Mouse (Mus musculus): ENCODE results near the gene Eif2s1. TPM values are rescaled to one million over a fixed set of nuclear protein-coding genes. Genes with fewer than 3 reads are reported as not detected.

Eif2s1 gene
- total RNA-seq, 1 experiment, result 184 TPM

- no peak overlapping the region for H3K4me3 ChIP-seq (ENCODE audit: insufficient read depth in 1 of 2, low read depth in 1 of 2, low read length in 2 of 2, poor library complexity in 1 of 2, severe bottlenecking in 1 of 2)
- TF ChIP-seq MAFK (IDR thresholded peaks at IDR 0.05; ENCODE audit: insufficient read depth, low read depth, low read length), result no peak
- TF ChIP-seq ZNF384 (IDR thresholded peaks at IDR 0.05; ENCODE audit: low read depth, low read length), result no peak
- TF ChIP-seq HCFC1 (IDR thresholded peaks at IDR 0.05; ENCODE audit: borderline replicate concordance, insufficient read depth, low read length), result no peak
- TF ChIP-seq CHD2 (IDR thresholded peaks at IDR 0.05; ENCODE audit: low read depth, low read length), result no peak
- no peak for TF ChIP-seq ZC3H11A (IDR thresholded peaks at IDR 0.05; ENCODE audit: borderline replicate concordance, low read depth, low read length)
- H3K36me3 ChIP-seq (ENCODE audit: control insufficient read depth, insufficient read depth, low read length, poor library complexity, severe bottlenecking), result no peaks in the 10 kb centered on the region
- no peaks in the 10 kb centered on the region for H3K9me3 ChIP-seq (ENCODE audit: control insufficient read depth, insufficient read depth, low read depth, low read length)
- no peak for DNase-seq (ENCODE audit: low read depth, low spot score)
- no peak overlapping the region for H3K9ac ChIP-seq (ENCODE audit: insufficient read depth, low read depth, low read length, poor library complexity, severe bottlenecking)
- H3K27ac ChIP-seq (ENCODE audit: insufficient read depth, low read depth, low read length, poor library complexity, severe bottlenecking), result no peak overlapping the region
- in situ Hi-C loops (cut with MboI; ENCODE audit: low sequenced_read_pairs in 2 of 2, unreplicated experiment in 2 of 2), result no loop called here
- H3K4me1 ChIP-seq (ENCODE audit: control insufficient read depth in 2 of 2, insufficient read depth in 2 of 2, low read length in 2 of 2, poor library complexity in 1 of 2), result no peaks in the 10 kb centered on the region
Observed at GRCm38 (mm10) chr12:78929900-78930299, 68.3 kb downstream of the Eif2s1 start.

DNA sequence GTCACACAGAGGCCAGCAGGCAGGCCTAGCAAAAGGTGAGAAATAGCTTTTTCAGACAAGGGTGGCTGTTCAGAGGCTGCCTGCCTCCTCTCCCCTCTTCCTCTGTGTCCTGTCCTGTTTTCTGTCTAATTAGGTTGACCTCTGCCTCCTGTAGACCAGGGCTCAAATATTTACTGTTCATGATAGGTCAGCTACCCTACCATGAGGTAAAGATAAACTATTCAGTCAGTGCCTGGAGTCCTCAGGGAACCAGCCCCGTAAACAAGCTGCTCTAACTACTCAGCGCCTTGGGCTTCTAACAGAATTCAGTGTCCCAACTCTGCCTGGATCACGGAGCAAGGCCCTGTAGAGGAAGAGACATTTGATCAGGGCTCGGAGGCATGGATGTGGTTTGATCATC lies 74.9 kb downstream of the Eif2s1 start:
- no peak for DNase-seq (ENCODE audit: low read depth, low spot score)
- in situ Hi-C loops (cut with MboI; ENCODE audit: low sequenced_read_pairs in 2 of 2, unreplicated experiment in 2 of 2), result loop anchor here in 1 of 2 experiments (5.0 kb wide), 1 partner anchor 76 kb away; no protein-coding TSS in a partner anchor
- no peaks in the 10 kb centered on the region for H3K4me1 ChIP-seq (ENCODE audit: control insufficient read depth in 2 of 2, insufficient read depth in 2 of 2, low read length in 2 of 2, poor library complexity in 1 of 2)
- H3K36me3 ChIP-seq (ENCODE audit: control insufficient read depth, insufficient read depth, low read length, poor library complexity, severe bottlenecking), result no peaks in the 10 kb centered on the region
- H3K9ac ChIP-seq (ENCODE audit: insufficient read depth, low read depth, low read length, poor library complexity, severe bottlenecking), result no peak overlapping the region
- H3K9me3 ChIP-seq (ENCODE audit: control insufficient read depth, insufficient read depth, low read depth, low read length), result no peaks in the 10 kb centered on the region
- H3K27ac ChIP-seq (ENCODE audit: insufficient read depth, low read depth, low read length, poor library complexity, severe bottlenecking), result no peak overlapping the region
- no peak overlapping the region for H3K4me3 ChIP-seq (ENCODE audit: insufficient read depth in 1 of 2, low read depth in 1 of 2, low read length in 2 of 2, poor library complexity in 1 of 2, severe bottlenecking in 1 of 2)
- TF ChIP-seq ZC3H11A (IDR thresholded peaks at IDR 0.05; ENCODE audit: borderline replicate concordance, low read depth, low read length) (no peak), MAFK (IDR thresholded peaks at IDR 0.05; ENCODE audit: insufficient read depth, low read depth, low read length) (no peak), HCFC1 (IDR thresholded peaks at IDR 0.05; ENCODE audit: borderline replicate concordance, insufficient read depth, low read length) (no peak), CHD2 (IDR thresholded peaks at IDR 0.05; ENCODE audit: low read depth, low read length) (no peak), ZNF384 (IDR thresholded peaks at IDR 0.05; ENCODE audit: low read depth, low read length) (no peak)

Other genes with a start within 250 kb of the Eif2s1 start
- gene Fam71d, start 170.3 kb upstream of the Eif2s1 start, total RNA-seq (2012; rRNA removed), result not detected in 2 replicates
- 15.4 and 19.9 TPM in 2 replicates for gene Mpp5, start 112.9 kb upstream of the Eif2s1 start, total RNA-seq (2012; rRNA removed)
- 34.8 and 44.6 TPM in 2 replicates for gene Atp6v1d, start 181 bp upstream of the Eif2s1 start, total RNA-seq (2012; rRNA removed)
- gene Plek2, start 45.1 kb downstream of the Eif2s1 start, total RNA-seq (2012; rRNA removed), result 0.98 and 1.1 TPM in 2 replicates
- gene Tmem229b, start 145.8 kb downstream of the Eif2s1 start, total RNA-seq (2012; rRNA removed), result 6.1 TPM in 2 replicates
- gene Plekhh1, start 167.3 kb downstream of the Eif2s1 start, total RNA-seq (2012; rRNA removed), result 9.0 and 11.2 TPM in 2 replicates
- 14.8 and 17.0 TPM in 2 replicates for gene Pigh, start 227.8 kb downstream of the Eif2s1 start, total RNA-seq (2012; rRNA removed)